Mouse (Mus musculus): ENCODE measurements at regions not wholly inside any gene's neighbourhood (a gene's known extent, or its start where the extent isn't known, plus 50 kb on each side); places are given as distances from the start of the nearest gene placed in this dataset.

DNA sequence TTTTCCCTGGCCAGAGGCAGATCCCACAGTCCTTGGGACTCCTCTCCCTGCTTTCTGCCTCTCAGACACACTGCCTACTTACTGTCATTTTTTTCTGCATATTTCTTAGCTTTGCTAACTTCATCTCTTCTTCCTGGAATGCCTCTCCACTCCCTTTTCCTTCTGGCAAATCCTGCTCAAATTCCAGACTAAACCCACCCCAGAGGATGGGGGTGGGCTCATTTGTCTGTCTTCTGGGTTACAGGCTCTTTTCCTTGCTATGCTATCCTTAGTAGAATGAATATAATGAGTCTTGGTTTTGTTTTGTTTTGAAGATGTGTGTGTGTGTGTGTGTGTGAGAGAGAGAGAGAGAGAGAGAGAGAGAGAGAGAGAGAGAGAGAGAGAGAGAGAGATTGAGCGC lies 51.9 kb upstream of the Klf9 start:
- DNase-seq (no peak), ATAC-seq (no peak)
- H3K36me3 ChIP-seq (ENCODE audit: insufficient read depth) = no peaks in the 10 kb centered on the region
- TF ChIP-seq CTCF (IDR thresholded peaks at IDR 0.05; ENCODE audit: low read depth) = no peak
- WGBS = 100% methylated on average over 1 of the region's 1 CpGs
- no peak overlapping the region for H3K27ac ChIP-seq (ENCODE audit: low read depth, low read length)
- H3K4me2 ChIP-seq (ENCODE audit: low read depth) = no peak overlapping the region
- H3K9me3 ChIP-seq (ENCODE audit: low read length) = no peaks in the 10 kb centered on the region
- H3K27me3 ChIP-seq (ENCODE audit: insufficient read depth, low read length) = no peaks in the 10 kb centered on the region
- no peaks in the 10 kb centered on the region for H3K4me1 ChIP-seq (ENCODE audit: insufficient read depth)
- H3K4me3 ChIP-seq (ENCODE audit: low read depth, low read length) = no peak overlapping the region
- H3K9ac ChIP-seq = no peak overlapping the region

- TF ChIP-seq CTCF (IDR thresholded peaks at IDR 0.05; ENCODE audit: low read depth) = no peak
- Histone ChIP-seq H3K9me3 (ENCODE audit: low read length) (no peaks in the 10 kb centered on the region), H3K27me3 (ENCODE audit: insufficient read depth, low read length) (no peaks in the 10 kb centered on the region), H3K9ac (no peak overlapping the region), H3K4me3 (ENCODE audit: low read depth, low read length) (no peak overlapping the region), H3K4me2 (ENCODE audit: low read depth) (no peak overlapping the region), H3K27ac (ENCODE audit: low read depth, low read length) (no peak overlapping the region), H3K4me1 (ENCODE audit: insufficient read depth) (no peaks in the 10 kb centered on the region), H3K36me3 (ENCODE audit: insufficient read depth) (no peaks in the 10 kb centered on the region)
- DNase-seq = no peak
- 91% methylated on average over 8 of the region's 8 CpGs for WGBS
- no peak for ATAC-seq
Observed at GRCm38 (mm10) chr19:23089761-23090514, 51.1 kb upstream of the Klf9 start.

All from forebrain, postnatal 0 days (tissue).